Mouse (Mus musculus) hindbrain, embryonic 10.5 days (tissue): ENCODE results near the gene Nucb1. TPM values are rescaled to one million over a fixed set of nuclear protein-coding genes. Genes with fewer than 3 reads are reported as not detected.

Source experiments
- DNase-seq: peaks from one replicate; pipeline ENCODE4 v3.0.0-alpha.2; 2017; ENCODE audit warnings: low spot score
- H3K27ac ChIP-seq: fragments of 300-500 bp; sonication (generic); 2 replicates; pipeline ENCODE4 v1.5.1; 2016; ENCODE audit warnings: mild to moderate bottlenecking, moderate library complexity
- H3K27me3 ChIP-seq: fragments of 300-500 bp; sonication (generic); 2 replicates; pipeline ENCODE4 v1.6.1; 2016; ENCODE audit warnings: mild to moderate bottlenecking; ENCODE audit not compliant: poor library complexity, insufficient read depth, severe bottlenecking
- H3K36me3 ChIP-seq: fragments of 300-500 bp; sonication (generic); 2 replicates; pipeline ENCODE4 v1.6.1; 2016; ENCODE audit warnings: mild to moderate bottlenecking, moderate library complexity
- H3K4me1 ChIP-seq: fragments of 300-500 bp; sonication (generic); replicated peaks from 2 replicates; pipeline ENCODE4 v1.6.1; 2016; ENCODE audit warnings: mild to moderate bottlenecking
- H3K4me3 ChIP-seq: fragments of 300-500 bp; sonication (generic); 2 replicates; pipeline ENCODE4 v1.5.1; 2016; ENCODE audit warnings: mild to moderate bottlenecking, moderate library complexity
- H3K9me3 ChIP-seq: fragments of 300-500 bp; sonication (generic); 2 replicates; pipeline ENCODE4 v1.6.1; 2016; ENCODE audit warnings: mild to moderate bottlenecking, moderate library complexity
- WGBS: fragments of 180-500 bp; shearing (Covaris S2); methylation state at CpG from one replicate; pipeline ENCODE4 v1.1.7; 2016; 5-methylcytosine and 5-hydroxymethylcytosine counted together
- polyA plus RNA-seq: library from polyadenylated mRNA; unstranded; fragments of >200 nt; fragmentation: Nextera tagmentation; extraction: Ambion mirVana; gene quantifications from 2 replicates; pipeline ENCODE4 v1.2.1, GENCODE M21; 2016

The Nucb1 gene
- polyA plus RNA-seq, 1 experiment from 2014 or later, result 115 TPM

GRCm38 (mm10) chr7:45451344-45451982 is 58.7 kb downstream of the Nucb1 start:
- no peaks in the 10 kb centered on the region for H3K27me3 ChIP-seq
- DNase-seq, result peak; percentile 81
- H3K4me3 ChIP-seq, result peak overlapping the region; percentile 4; the same call in 1 of the 2 replicates
- no peak overlapping the region for H3K27ac ChIP-seq
- 53% methylated on average over 23 of the region's 23 CpGs for WGBS
- H3K4me1 ChIP-seq, result 0 out of 2 replicates have a peak, but pooled peaks cover 3% of the 10 kb centered on the region
- peaks cover 73% of the 10 kb centered on the region for H3K36me3 ChIP-seq
- H3K9me3 ChIP-seq, result no peaks in the 10 kb centered on the region

- Histone ChIP-seq H3K9me3 (no peaks in the 10 kb centered on the region), H3K4me3 (no peak overlapping the region), H3K27me3 (no peaks in the 10 kb centered on the region), H3K27ac (no peak overlapping the region), H3K4me1 (0 out of 2 replicates have a peak, but pooled peaks cover 3% of the 10 kb centered on the region), H3K36me3 (peaks cover 71% of the 10 kb centered on the region)
- DNase-seq, result no peak
- 94% methylated on average over 1 of the region's 1 CpGs for WGBS
These were observed 60.2 kb downstream of the Nucb1 start for GRCm38 (mm10) chr7:45449974-45450373.

GRCm38 (mm10) chr7:45447325-45447990 is 62.7 kb downstream of the Nucb1 start:
- Histone ChIP-seq H3K27me3 (no peaks in the 10 kb centered on the region), H3K4me1 (0 out of 2 replicates have a peak, but pooled peaks cover 3% of the 10 kb centered on the region), H3K4me3 (no peak overlapping the region), H3K9me3 (no peaks in the 10 kb centered on the region), H3K36me3 (peaks cover 73% of the 10 kb centered on the region), H3K27ac (no peak overlapping the region)
- DNase-seq, result peak; percentile 32
- 32% methylated on average over 11 of the region's 11 CpGs for WGBS

GRCm38 (mm10) chr7:45446589-45446988 is 63.6 kb downstream of the Nucb1 start:
- H3K36me3 ChIP-seq, result peaks cover 71% of the 10 kb centered on the region
- no peaks in the 10 kb centered on the region for H3K9me3 ChIP-seq
- no peak overlapping the region for H3K4me3 ChIP-seq
- no peak for DNase-seq
- H3K27ac ChIP-seq, result no peak overlapping the region
- H3K4me1 ChIP-seq, result 0 out of 2 replicates have a peak, but pooled peaks cover 3% of the 10 kb centered on the region
- H3K27me3 ChIP-seq, result no peaks in the 10 kb centered on the region

GRCm38 (mm10) chr7:45443526-45444420 is 66.4 kb downstream of the Nucb1 start:
- 90% methylated on average over 22 of the region's 22 CpGs for WGBS
- Histone ChIP-seq H3K36me3 (peaks cover 81% of the 10 kb centered on the region), H3K27ac (no peak overlapping the region), H3K4me1 (0 out of 2 replicates have a peak, but pooled peaks cover 3% of the 10 kb centered on the region), H3K27me3 (no peaks in the 10 kb centered on the region), H3K9me3 (no peaks in the 10 kb centered on the region), H3K4me3 (no peak overlapping the region)
- DNase-seq, result no peak

Other genes with a start within 250 kb of the Nucb1 start
- gene Slc6a21, start 232.9 kb downstream of the Nucb1 start, polyA plus RNA-seq, result not detected in 2 replicates
- 10.5 and 12.5 TPM in 2 replicates for gene Trpm4, start 176.6 kb downstream of the Nucb1 start, polyA plus RNA-seq
- 0.36 and 0.42 TPM in 2 replicates for gene Hrc, start 175.1 kb downstream of the Nucb1 start, polyA plus RNA-seq
- gene Ppfia3, start 143.4 kb downstream of the Nucb1 start, polyA plus RNA-seq, result 8.4 and 12.9 TPM in 2 replicates
- 0.89 and 1.5 TPM in 2 replicates for gene Lin7b, start 139.8 kb downstream of the Nucb1 start, polyA plus RNA-seq
- gene Snrnp70, start 114.7 kb downstream of the Nucb1 start, polyA plus RNA-seq, result 223 and 271 TPM in 2 replicates
- 0.07 TPM in 1 of 2 replicates, not detected in the other for gene Kcna7, start 104.8 kb downstream of the Nucb1 start, polyA plus RNA-seq
- 1.0 and 1.1 TPM in 2 replicates for gene Ntf5, start 96.7 kb downstream of the Nucb1 start, polyA plus RNA-seq
- gene Lhb, start 89.6 kb downstream of the Nucb1 start, polyA plus RNA-seq, result 0.60 and 1.5 TPM in 2 replicates
- 43.2 and 45.7 TPM in 2 replicates for gene Gys1, start 75.6 kb downstream of the Nucb1 start, polyA plus RNA-seq
- 192 and 212 TPM in 2 replicates for gene Ruvbl2, start 72.3 kb downstream of the Nucb1 start, polyA plus RNA-seq
- gene Ftl1, start 50.5 kb downstream of the Nucb1 start, polyA plus RNA-seq, result 5,819 and 7,209 TPM in 2 replicates
- 264 and 295 TPM in 2 replicates for gene Bax, start 43.5 kb downstream of the Nucb1 start, polyA plus RNA-seq
- 0.47 and 1.2 TPM in 2 replicates for gene Tulp2, start 28.5 kb downstream of the Nucb1 start, polyA plus RNA-seq
- not detected in 2 replicates for gene Gm45808, start 23.6 kb downstream of the Nucb1 start, polyA plus RNA-seq
- 4.8 and 6.7 TPM in 2 replicates for gene Dhdh, start 21.6 kb downstream of the Nucb1 start, polyA plus RNA-seq
- gene Ppp1r15a, start 15.9 kb upstream of the Nucb1 start, polyA plus RNA-seq, result 18.6 and 20.2 TPM in 2 replicates
- gene Plekha4, start 15.9 kb upstream of the Nucb1 start, polyA plus RNA-seq, result 4.1 and 4.5 TPM in 2 replicates
- 1.1 and 1.5 TPM in 2 replicates for gene Hsd17b14, start 44.5 kb upstream of the Nucb1 start, polyA plus RNA-seq
- gene Bcat2, start 59.7 kb upstream of the Nucb1 start, polyA plus RNA-seq, result 37.1 and 46.2 TPM in 2 replicates
- gene Fgf21, start 105.1 kb upstream of the Nucb1 start, polyA plus RNA-seq, result not detected in 2 replicates
- 0.20 TPM in 1 of 2 replicates, not detected in the other for gene Fut1, start 106.9 kb upstream of the Nucb1 start, polyA plus RNA-seq
- gene Izumo1, start 111.4 kb upstream of the Nucb1 start, polyA plus RNA-seq, result 0.19 TPM in 1 of 2 replicates, not detected in the other
- gene Rasip1, start 117.1 kb upstream of the Nucb1 start, polyA plus RNA-seq, result 6.4 and 9.3 TPM in 2 replicates
- gene Mamstr, start 129.6 kb upstream of the Nucb1 start, polyA plus RNA-seq, result 2.6 and 2.9 TPM in 2 replicates
- gene Fut2, start 156.0 kb upstream of the Nucb1 start, polyA plus RNA-seq, result 0.12 and 0.21 TPM in 2 replicates
- 0.39 and 0.98 TPM in 2 replicates for gene Ntn5, start 173.6 kb upstream of the Nucb1 start, polyA plus RNA-seq
- 0.62 and 0.77 TPM in 2 replicates for gene Sec1, start 184.0 kb upstream of the Nucb1 start, polyA plus RNA-seq
- gene Car11, start 189.4 kb upstream of the Nucb1 start, polyA plus RNA-seq, result 8.3 and 13.0 TPM in 2 replicates
- gene Dbp, start 194.7 kb upstream of the Nucb1 start, polyA plus RNA-seq, result 3.0 and 3.4 TPM in 2 replicates
- 1,010 and 1,126 TPM in 2 replicates for gene Rpl18, start 205.1 kb upstream of the Nucb1 start, polyA plus RNA-seq
- 33.6 and 35.5 TPM in 2 replicates for gene Sphk2, start 207.6 kb upstream of the Nucb1 start, polyA plus RNA-seq
- gene Fam83e, start 210.8 kb upstream of the Nucb1 start, polyA plus RNA-seq, result 1.6 and 1.8 TPM in 2 replicates
- not detected in 2 replicates for gene Spaca4, start 215.4 kb upstream of the Nucb1 start, polyA plus RNA-seq